Mouse (Mus musculus) gastrocnemius, postnatal 36 days (tissue): Measurements from ENCODE around the gene 1700001O22Rik. TPM values are rescaled to one million over a fixed set of nuclear protein-coding genes. Genes with fewer than 3 reads are reported as not detected.

Experiments used
- DNase-seq, 2 experiments: peaks; one replicate each; pipeline ENCODE4 v3.0.0; 2022
- intact Hi-C: fragments of 180-260 bp; cut with DNase I; formaldehyde crosslinking; loops from one replicate; pipeline ENCODE4 v1.15.1; 2025
- long read RNA-seq, 2 experiments: library from polyadenylated mRNA; stranded (forward); transcript quantifications; one replicate each; pipeline ENCODE4 v2.0.0; 2021
- total RNA-seq, 2 experiments: library from RNA; stranded (reverse); gene quantifications; 2 replicates each; pipeline ENCODE4 v1.2.3; 2021

The 1700001O22Rik gene
- 1 to 10 TPM; 1.3 to 5.3 TPM for total RNA-seq
- long read RNA-seq, experiment 1, transcript 1700001O22Rik-201 (7 exons, 1,672 nt), result major isoform, 9 of 18 reads
- long read RNA-seq, experiment 1, partial matches to known transcripts, result 2 of 18 reads
- long read RNA-seq, experiment 1, other reads (novel, unspliced or antisense), result 7 of 18 reads
- long read RNA-seq, experiment 2, partial matches to known transcripts, result 0 of 2 reads
- long read RNA-seq, experiment 2, other reads (novel, unspliced or antisense), result 0 of 2 reads

DNA sequence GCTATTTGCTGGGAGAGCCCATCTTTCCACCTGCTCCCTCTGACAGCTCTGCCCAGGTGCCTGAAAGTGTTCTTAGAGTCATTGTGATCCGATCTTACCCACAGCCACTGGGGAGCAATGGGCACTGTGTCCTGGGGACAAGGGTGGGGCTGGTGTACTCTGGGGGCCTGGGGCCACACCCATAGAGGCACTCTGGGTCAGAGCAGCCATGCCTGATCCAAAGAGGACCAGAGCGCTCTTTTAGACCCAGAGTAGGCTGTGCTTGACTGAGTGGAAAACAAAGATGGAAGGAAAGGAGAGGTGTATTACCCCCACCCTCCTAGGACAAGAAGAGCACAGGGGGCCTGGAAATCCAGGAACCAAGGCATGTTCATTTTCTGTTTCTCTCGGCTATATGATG, at the start of gene 1700001O22Rik:
1700001O22Rik (minus strand) TSS at position 58 of the 400 bp plus-strand sequence.
- no peak for DNase-seq
- intact Hi-C loops, result no loop called here

GRCm38 (mm10) chr2:30852771-30853313, 49.4 kb upstream of the 1700001O22Rik start:
- intact Hi-C loops, result no loop called here

GRCm38 (mm10) chr2:30850581-30850980, 47.1 kb upstream of the 1700001O22Rik start:
- intact Hi-C loops, result no loop called here
- no peak for DNase-seq

More at GRCm38 (mm10) chr2:30852771-30853313, 49.4 kb upstream of the 1700001O22Rik start:
- no peak for DNase-seq

DNA sequence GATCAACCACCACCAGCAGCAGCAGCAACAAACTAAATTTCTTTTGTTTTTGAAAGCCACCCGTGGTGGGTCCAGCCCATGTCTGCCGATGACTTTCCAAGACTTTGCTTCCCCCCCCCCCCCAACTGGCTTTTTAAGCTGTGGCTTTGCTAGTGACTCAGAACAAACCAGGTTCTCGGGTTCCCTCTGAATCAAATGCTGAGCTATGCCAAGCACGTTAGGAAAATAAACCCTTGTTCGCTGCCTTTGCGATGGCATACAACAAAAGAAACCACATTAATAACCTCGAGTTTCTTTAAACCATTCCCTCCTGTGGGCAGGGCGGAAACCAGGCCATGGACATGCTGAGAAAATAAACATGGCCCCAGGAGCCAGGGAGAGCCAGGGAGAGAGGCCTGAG, 44.7 kb upstream of the 1700001O22Rik start:
- no peak for DNase-seq
- intact Hi-C loops, result no loop called here

DNA sequence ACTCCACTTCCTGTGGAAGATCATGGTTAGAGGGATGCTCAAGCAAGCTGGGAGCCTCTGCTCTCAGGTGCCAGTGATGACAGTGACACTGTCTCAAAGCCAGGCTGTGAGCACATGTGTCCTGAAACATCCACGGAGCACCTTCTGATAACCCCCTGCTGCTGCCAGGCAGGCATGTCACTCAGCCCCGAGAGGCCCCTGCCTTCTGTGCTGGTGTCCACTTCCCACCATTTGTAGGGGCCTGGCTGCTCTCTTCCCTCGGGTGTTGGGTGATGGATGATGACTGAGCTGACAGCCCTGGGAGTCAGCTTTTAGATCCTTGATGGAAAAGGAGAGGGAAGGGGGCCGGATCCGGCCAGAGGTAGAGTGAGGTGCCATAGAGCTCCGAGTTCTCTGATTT, 43.3 kb upstream of the 1700001O22Rik start:
- intact Hi-C loops, result no loop called here
- DNase-seq, result no peak

- intact Hi-C loops, result no loop called here
- no peak for DNase-seq
Observed at GRCm38 (mm10) chr2:30846236-30846635, 42.8 kb upstream of the 1700001O22Rik start.

GRCm38 (mm10) chr2:30845152-30846070, 42.0 kb upstream of the 1700001O22Rik start:
- no peak for DNase-seq
- intact Hi-C loops, result no loop called here

DNA sequence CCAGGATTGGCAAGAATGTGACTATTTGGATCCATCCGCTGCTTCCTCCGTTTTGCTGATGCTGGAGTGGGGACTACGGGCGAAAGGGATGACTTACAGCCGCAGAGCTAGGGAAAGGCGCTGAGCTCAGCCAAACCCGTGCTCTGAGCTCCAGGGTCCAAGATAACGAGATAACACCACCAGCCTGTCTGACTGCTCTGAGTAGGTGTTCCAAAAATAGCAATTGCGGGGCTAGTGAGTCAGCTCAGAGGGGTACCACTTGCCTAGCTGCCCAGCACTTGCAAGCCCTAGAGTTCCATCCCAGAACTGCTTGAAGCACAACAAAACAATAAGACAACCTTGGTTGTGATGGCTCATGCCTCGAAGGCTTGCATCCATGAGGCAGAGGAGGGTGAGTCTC, 39.2 kb upstream of the 1700001O22Rik start:
- DNase-seq, result no peak
- intact Hi-C loops, result no loop called here

- intact Hi-C loops, result no loop called here
- no peak for DNase-seq
Observed at GRCm38 (mm10) chr2:30836238-30836990, 33.0 kb upstream of the 1700001O22Rik start.

DNA sequence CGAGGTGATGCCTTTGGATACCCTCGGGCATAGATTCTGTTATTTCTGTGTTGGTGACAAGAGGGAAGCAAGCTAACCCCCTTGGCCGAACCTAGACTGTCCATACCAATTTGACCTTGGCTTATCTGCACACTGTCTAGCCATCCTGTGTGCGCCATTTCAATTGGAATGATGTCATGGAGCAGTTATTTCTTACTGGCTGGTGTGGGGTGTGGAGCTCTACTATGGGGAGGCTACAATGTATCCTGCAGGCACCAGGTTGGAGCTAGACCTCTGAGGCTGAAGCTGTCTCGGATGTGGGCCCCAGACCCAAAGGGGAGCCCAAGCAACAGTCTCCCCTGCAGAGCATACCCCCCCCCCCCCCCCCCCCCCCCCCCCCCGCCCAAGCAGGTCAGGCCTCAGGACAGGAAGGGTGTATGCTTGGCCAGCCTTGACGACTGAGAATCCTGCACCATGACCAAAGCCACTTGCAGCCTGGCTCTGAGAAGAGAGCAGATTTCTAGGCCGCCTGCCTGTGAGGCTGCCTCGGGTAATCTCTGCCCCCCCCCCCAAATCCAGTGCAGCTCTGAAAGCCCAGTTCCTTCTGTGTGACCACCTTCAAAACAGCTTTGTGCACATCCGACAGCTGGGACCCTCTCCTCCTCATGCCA, 31.0 kb upstream of the 1700001O22Rik start, which contains the start of gene Prrx2:
Prrx2 (plus strand) TSS at position 600 of the 650 bp plus-strand sequence.
- intact Hi-C loops, result no loop called here
- DNase-seq, result no peak

DNA sequence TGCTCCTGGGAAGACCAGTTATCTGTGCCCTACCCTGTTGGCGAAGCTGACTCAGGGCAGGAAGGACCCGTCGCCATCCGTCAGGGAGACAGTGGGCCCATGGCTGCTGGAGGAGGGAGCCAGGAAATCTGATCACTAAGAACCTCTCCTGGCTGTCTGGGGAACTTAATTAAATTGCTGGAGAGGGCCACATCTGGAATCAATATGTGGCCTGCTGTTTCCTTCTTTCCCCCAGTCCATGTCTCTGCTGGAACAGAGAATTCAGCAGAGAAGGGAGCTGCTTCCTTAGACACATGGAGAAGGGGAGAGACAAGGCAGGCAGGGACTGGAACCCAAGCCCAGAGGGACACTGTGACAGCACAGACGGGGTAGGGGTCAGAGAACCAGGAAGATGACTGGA, 30.2 kb upstream of the 1700001O22Rik start:
- DNase-seq, result no peak
- intact Hi-C loops, result no loop called here

- no peak for DNase-seq
- intact Hi-C loops, result no loop called here
Observed at GRCm38 (mm10) chr2:30830283-30830795, 26.9 kb upstream of the 1700001O22Rik start, which contains the start of gene Asb6. Asb6 (minus strand) TSS chr2:30830333.

- no peak for DNase-seq
- intact Hi-C loops, result loop anchor here (5.0 kb wide), 1 partner anchor 103 kb away; no protein-coding TSS in a partner anchor
Observed at GRCm38 (mm10) chr2:30829315-30829714, 25.9 kb upstream of the 1700001O22Rik start.

- DNase-seq, result peak; percentile 93 to 98
Observed at GRCm38 (mm10) chr2:30827749-30828475, 24.5 kb upstream of the 1700001O22Rik start.

DNA sequence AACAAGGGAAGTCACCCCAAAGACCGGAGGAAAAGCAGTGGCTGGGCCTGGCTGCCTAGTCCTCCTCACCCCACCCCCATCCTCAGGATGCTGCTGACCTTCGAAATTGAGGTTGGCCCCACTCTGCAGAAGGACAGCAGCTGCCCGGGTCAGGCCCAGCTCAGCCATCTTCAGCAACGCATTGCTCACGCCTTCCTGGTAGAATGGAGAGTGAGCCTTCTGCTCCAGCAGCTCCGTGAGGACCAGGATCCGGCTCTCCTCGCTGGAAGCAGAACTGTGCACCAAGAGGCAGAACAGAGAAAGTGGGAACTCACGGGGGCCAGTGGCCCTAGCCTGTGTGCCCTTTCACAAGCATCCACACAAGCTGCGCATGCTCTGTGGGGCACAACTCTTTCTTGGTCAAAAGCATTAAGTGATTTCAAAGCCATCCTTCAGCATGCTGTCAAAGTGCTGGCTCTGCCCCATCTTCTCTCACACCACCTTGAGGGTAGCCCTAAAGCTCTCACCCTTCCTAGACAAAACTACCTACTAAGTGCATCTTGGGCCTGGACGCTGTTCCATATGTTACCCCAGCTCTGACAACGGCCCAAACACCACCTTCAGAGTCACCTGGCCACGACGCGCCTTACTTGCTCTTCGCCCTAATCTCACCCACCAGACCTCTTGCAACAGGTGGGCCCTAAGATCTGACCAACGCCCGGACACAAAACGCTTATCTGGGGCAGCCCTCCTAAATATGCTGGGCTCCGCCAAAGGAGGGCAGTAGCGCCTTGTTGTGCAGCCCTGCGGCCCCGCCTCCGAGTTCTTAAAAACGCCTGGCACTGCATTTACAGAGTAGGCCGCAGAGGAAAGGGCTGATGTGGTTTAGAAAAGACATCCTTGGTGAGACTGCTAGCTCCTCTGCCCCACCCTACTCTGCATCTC, 23.6 kb upstream of the 1700001O22Rik start:
- intact Hi-C loops, result loop anchor here (5.0 kb wide), 1 partner anchor 105 kb away; no protein-coding TSS in a partner anchor
- no peak for DNase-seq

More at GRCm38 (mm10) chr2:30827749-30828475, 24.5 kb upstream of the 1700001O22Rik start:
- intact Hi-C loops, result loop anchor here (5.0 kb wide), 1 partner anchor 104 kb away; no protein-coding TSS in a partner anchor

DNA sequence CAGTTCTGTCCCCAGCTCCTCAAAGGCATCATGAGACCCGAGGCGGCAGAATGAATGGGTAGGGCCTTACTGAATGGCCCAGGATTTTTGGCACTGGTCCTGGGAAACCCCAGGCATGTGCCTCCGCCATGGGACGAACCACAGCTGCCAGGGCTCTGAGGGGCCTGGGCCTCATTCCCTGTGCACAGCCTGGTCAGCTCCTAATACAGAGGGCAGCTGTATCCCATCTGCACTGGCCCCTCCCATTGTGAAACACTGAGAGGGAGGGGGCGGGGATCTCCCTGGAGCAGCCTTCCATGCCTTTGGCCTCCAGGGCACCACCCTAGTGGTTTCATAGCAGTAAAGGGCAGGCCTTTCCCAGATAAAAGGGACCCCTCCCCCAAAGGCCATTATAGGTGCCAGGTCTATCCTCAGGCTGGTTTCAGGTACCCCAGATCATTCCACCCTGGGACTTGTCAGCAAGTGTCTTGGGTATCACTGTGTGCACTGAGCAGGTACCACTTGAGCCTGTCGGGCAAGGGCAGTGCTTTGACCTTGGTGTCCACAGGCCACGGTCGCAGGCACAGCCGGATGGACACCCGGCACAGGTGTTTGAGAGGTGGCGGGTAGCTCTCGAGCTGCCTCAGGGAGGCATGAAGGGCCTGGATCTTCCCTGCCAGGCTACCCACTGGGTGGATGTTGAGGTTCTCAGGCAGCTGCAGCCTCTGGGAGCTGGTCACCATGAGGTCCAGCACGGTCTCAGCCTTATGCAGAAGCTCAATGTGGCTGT, 20.1 kb upstream of the 1700001O22Rik start:
- DNase-seq, result no peak
- intact Hi-C loops, result no loop called here

DNA sequence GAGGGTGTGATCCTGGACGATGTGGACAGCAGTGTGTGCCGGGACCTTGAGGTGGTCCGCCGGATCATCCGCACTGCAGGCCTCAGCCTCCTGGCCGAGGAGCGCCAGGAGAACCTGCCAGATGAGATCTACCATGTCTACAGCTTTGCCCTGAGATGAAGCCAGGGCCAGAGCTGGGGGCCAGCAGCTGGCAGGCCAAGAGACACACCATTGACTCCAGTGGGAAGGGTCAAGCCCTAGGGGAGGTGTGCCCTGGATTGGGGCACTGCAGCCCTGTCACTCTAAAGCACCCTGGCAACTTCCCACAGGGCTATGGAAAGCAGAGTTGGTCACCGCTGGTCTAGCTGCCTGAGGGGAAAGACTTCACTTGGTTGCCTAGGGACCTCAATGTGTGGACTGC, 19.0 kb upstream of the 1700001O22Rik start:
- no peak for DNase-seq
- intact Hi-C loops, result no loop called here
